Mouse (Mus musculus) spleen, postnatal 0 days (tissue): Measurements from ENCODE around the gene Slc2a1. TPM values are rescaled to one million over a fixed set of nuclear protein-coding genes. Genes with fewer than 3 reads are reported as not detected.

ENCODE experiments used
- microRNA counts: library from miRNA; unstranded; fragments of <30 nt; microRNA quantifications from one replicate; lab custom pipeline; 2015
- polyA plus RNA-seq: library from polyadenylated mRNA; unstranded; fragments of >200 nt; fragmentation: Nextera tagmentation; extraction: Ambion mirVana; gene quantifications from 2 replicates; pipeline ENCODE4 v1.2.1, GENCODE M21; 2015

Gene Slc2a1
- polyA plus RNA-seq = 25.6 and 28.5 TPM in 2 replicates

GRCm38 (mm10) chr4:119108495-119109408 lies at the start of gene Slc2a1:
Gene Slc2a1 (plus strand): TSS chr4:119108711.

GRCm38 (mm10) chr4:119173851-119174453 lies 65.4 kb downstream of the Slc2a1 start, which contains the start of gene Zfp691:
Gene Zfp691 (minus strand): TSS chr4:119174195.

MicroRNA genes within 50 kb of the gene (microRNA counts, 519-probe panel; counts per million panel counts)
- microRNA mmu-miR-1957 (lab: Ali Mortazavi, UCI) = 88.3 counts per million

Other genes starting within 250 kb of the Slc2a1 start
- not detected in 2 replicates for gene Olfr1331, start 244.1 kb upstream of the Slc2a1 start, polyA plus RNA-seq
- gene Olfr1330, start 220.1 kb upstream of the Slc2a1 start, polyA plus RNA-seq = not detected in 2 replicates
- not detected in 2 replicates for gene Olfr1329, start 191.2 kb upstream of the Slc2a1 start, polyA plus RNA-seq
- not detected in 2 replicates for gene Olfr1328, start 170.1 kb upstream of the Slc2a1 start, polyA plus RNA-seq
- not detected in 2 replicates for gene Lao1, start 147.1 kb upstream of the Slc2a1 start, polyA plus RNA-seq
- 3.8 and 5.5 TPM in 2 replicates for gene Zfp691, start 65.5 kb downstream of the Slc2a1 start, polyA plus RNA-seq
- gene Ermap, start 81.3 kb downstream of the Slc2a1 start, polyA plus RNA-seq = 377 and 407 TPM in 2 replicates
- 160 and 171 TPM in 2 replicates for gene Svbp, start 86.6 kb downstream of the Slc2a1 start, polyA plus RNA-seq
- not detected in 2 replicates for gene Tmem269, start 109.5 kb downstream of the Slc2a1 start, polyA plus RNA-seq
- 10.2 and 12.2 TPM in 2 replicates for gene AU022252, start 124.0 kb downstream of the Slc2a1 start, polyA plus RNA-seq
- 12.8 and 16.5 TPM in 2 replicates for gene P3h1, start 124.2 kb downstream of the Slc2a1 start, polyA plus RNA-seq
- gene Cldn19, start 146.7 kb downstream of the Slc2a1 start, polyA plus RNA-seq = 0.05 TPM in 1 of 2 replicates, not detected in the other
- gene Ybx1, start 185.9 kb downstream of the Slc2a1 start, polyA plus RNA-seq = 364 and 377 TPM in 2 replicates
- gene Ppih, start 211.8 kb downstream of the Slc2a1 start, polyA plus RNA-seq = 73.6 and 84.5 TPM in 2 replicates